Mouse (Mus musculus) frontal cortex, postnatal 10 days (tissue): ENCODE measurements around the gene Vmn1r47.
"Not testable (repeated sequence)": the region's sequence is repeated elsewhere in the genome, so short reads cannot be mapped to it uniquely, and the experiment has no call there.

ENCODE experiments used
- DNase-seq, 2 experiments: peaks; one replicate each; pipeline ENCODE4 v3.0.0; 2022; ENCODE audit warnings: low spot score in 2 of 2, mixed read lengths in 1 of 2

Gene Vmn1r47

GRCm38 (mm10) chr6:90015847-90016246 is at the start of gene Vmn1r47:
Gene Vmn1r47 (plus strand): TSS chr6:90016147.
- not testable (repeated sequence) for DNase-seq

GRCm38 (mm10) chr6:89966341-89966740 is 49.6 kb upstream of the Vmn1r47 start:
- no peak for DNase-seq

- DNase-seq = no peak
Measured at GRCm38 (mm10) chr6:89969013-89969412, 46.9 kb upstream of the Vmn1r47 start, which contains the start of gene Vmn1r46. Gene Vmn1r46 (plus strand): TSS chr6:89969313.

- DNase-seq = no peak
Measured at GRCm38 (mm10) chr6:89985989-89986388, 30.0 kb upstream of the Vmn1r47 start.

- not testable (repeated sequence) for DNase-seq
Measured at GRCm38 (mm10) chr6:90036741-90037140, 20.8 kb downstream of the Vmn1r47 start, which contains the start of gene Vmn1r48. Gene Vmn1r48 (minus strand): TSS chr6:90036841.
